ENCODE assay signal across 18 mouse cellular contexts in the genomic region with DNA sequence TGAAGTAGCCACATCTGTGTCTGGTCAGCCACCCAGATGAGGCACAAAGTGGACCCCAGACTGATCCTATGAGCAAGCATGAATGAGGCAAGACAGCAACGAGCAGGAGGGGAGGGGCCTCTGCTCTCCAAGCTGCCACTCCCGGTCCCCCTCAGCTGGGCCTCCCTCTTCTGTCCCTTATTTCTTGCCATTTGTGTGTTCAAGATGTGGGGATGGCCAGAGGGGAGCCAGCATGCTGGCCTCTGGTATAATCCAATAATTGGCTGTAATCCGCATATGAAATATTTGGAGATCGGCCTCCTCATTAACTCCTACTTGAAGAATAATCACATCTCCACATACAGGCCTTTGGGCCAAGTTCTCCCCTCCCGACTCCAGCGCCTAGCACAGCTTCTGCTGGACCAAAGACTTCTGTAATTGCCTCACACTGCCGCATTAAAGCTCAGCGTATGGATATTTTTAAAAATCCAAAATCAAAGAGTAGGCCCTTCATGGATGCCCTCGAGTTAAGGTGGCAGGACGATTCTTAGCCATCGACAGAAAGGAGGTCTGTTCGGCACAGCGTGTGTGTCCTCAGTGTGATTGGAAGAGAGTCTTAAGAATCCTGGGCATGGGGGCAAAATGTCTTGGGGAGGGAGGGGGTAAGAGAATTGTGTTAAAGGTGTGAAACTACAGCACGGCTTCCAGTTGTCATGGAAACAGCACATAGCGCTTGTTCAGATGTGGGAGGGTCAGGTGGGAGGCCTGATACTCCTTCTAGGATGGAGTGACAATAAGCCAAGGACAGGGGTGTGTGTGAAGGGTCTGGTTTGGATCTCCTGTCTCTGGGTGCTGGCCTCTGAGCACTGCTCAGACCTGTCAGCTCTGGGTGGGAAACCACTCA.
DNase-seq lines count a peak whose midpoint lies in the region; ATAC-seq lines count a peak whose summit lies in the region.
"Had no signal": no experiment of that assay in that cellular context is flagged by ENCODE, and none has a peak within 500 bp of the region (broad histone marks: within the 10 kb centered on the region; RNA-seq: fewer than 3 reads in every experiment).

No protein-coding gene starts in this region.

- H3K4me2 ChIP-seq in midbrain, embryonic 12.5 days (replicated peaks) = no peak overlapping the region
- H3K4me2 ChIP-seq: liver, embryonic 13.5 days had no signal

- H3K9ac ChIP-seq in midbrain, embryonic 12.5 days (replicated peaks) = no peak overlapping the region
- H3K9ac ChIP-seq: liver, embryonic 13.5 days had no signal

- DNase-seq in heart, adult 11 months = peak; percentile 71
- no peak for DNase-seq in heart, postnatal 14 days
- DNase-seq in brain, adult 2 months (ENCODE audit: low read depth, low spot score) = peak; percentile 24
- DNase-seq in retina, embryonic 14.5 days (ENCODE audit: low spot score) = peak; percentile 65
- no peak for DNase-seq in layer of hippocampus, adult 18-20 months (ENCODE audit: low spot score in 2 of 2)
- DNase-seq in gastrocnemius, postnatal 4 days (ENCODE audit: low spot score in 2 of 2) = no peak
- DNase-seq: adrenal gland, adult 8-10 months; cerebellum, adult 9-11 months; gastrocnemius, postnatal 25 days; kidney, adult 18-20 months; kidney, postnatal 4 days; layer of hippocampus, adult 9-11 months; liver, embryonic 13.5 days; lung, adult 2 months; thymus, postnatal 14 days had no signal

- intact Hi-C loops in heart, postnatal 14 days (cut with DNase I) = no loop called here

- 69% methylated on average over 15 of the region's 15 CpGs for WGBS in midbrain, embryonic 12.5 days

- H3K9me3 ChIP-seq in midbrain, embryonic 12.5 days = 0 out of 2 replicates have a peak, but pooled peaks cover 3% of the 10 kb centered on the region
- H3K9me3 ChIP-seq: liver, embryonic 13.5 days had no signal

- no peaks in the 10 kb centered on the region for H3K36me3 ChIP-seq in midbrain, embryonic 12.5 days
- H3K36me3 ChIP-seq: liver, embryonic 13.5 days had no signal

- 0 out of 2 replicates have a peak, but pooled peaks have one; percentile 30 for ATAC-seq in midbrain, embryonic 12.5 days (ENCODE audit: low FRiP score, low read depth)
- ATAC-seq: activated CD4-positive, CD25-positive, alpha-beta regulatory T cell, adult 4 months had no signal

- H3K27me3 ChIP-seq in midbrain, embryonic 12.5 days = peaks cover 20% of the 10 kb centered on the region
- H3K27me3 ChIP-seq: liver, embryonic 13.5 days had no signal

- H3K4me3 ChIP-seq in midbrain, embryonic 12.5 days = no peak overlapping the region
- H3K4me3 ChIP-seq: left cerebral cortex, adult 2 months; liver, embryonic 13.5 days had no signal

- H3K27ac ChIP-seq in midbrain, embryonic 12.5 days (replicated peaks) = no peak overlapping the region
- H3K27ac ChIP-seq: left cerebral cortex, adult 2 months; liver, embryonic 13.5 days had no signal

- no peaks in the 10 kb centered on the region for H3K4me1 ChIP-seq in midbrain, embryonic 12.5 days
- H3K4me1 ChIP-seq: liver, embryonic 13.5 days had no signal

Comparison
In these comparisons a context has a peak if more than half of its experiments do, and no peak if none do; other contexts are left out.
1. DNase-seq: peak in heart, adult 11 months (single experiment), brain, adult 2 months (single experiment) and retina, embryonic 14.5 days (single experiment); none in heart, postnatal 14 days (0 of 2), layer of hippocampus, adult 18-20 months (0 of 2) and gastrocnemius, postnatal 4 days (0 of 2).